Mouse (Mus musculus) CH12.LX (cell line): ENCODE results near the gene Gpr84. TPM values are rescaled to one million over a fixed set of nuclear protein-coding genes. Genes with fewer than 3 reads are reported as not detected.
A peak's percentile ranks its signal among the peaks of the same experiment; 100 is the strongest.

Experiments used
- DNase-seq: peaks from one replicate; pipeline ENCODE4 v3.0.0-alpha.2; 2013; ENCODE audit errors: extremely low read depth
- H3K27ac ChIP-seq: 2 replicates; pipeline ENCODE4 v1.5.1; 2012; ENCODE audit warnings: low read depth, mild to moderate bottlenecking, control low read depth, moderate library complexity; ENCODE audit not compliant: insufficient read depth
- H3K27me3 ChIP-seq: replicated peaks from 2 replicates; pipeline ENCODE3; 2012; ENCODE audit warnings: inconsistent platforms
- H3K36me3 ChIP-seq, 2 experiments: replicated peaks in 1 of 2; 2 replicates each; pipeline versions ENCODE3 to v1.6.1; 2012; ENCODE audit warnings: inconsistent platforms in 1 of 2, low read length in 1 of 2, mild to moderate bottlenecking in 1 of 2, mixed read lengths in 1 of 2, moderate library complexity in 1 of 2; ENCODE audit not compliant: control insufficient read depth in 1 of 2, insufficient read depth in 1 of 2
- H3K4me1 ChIP-seq, 2 experiments: 2 replicates each; pipeline ENCODE4 v1.6.1; 2012; ENCODE audit warnings: inconsistent platforms in 1 of 2, moderate library complexity in 1 of 2; ENCODE audit not compliant: insufficient read depth in 2 of 2, control insufficient read depth in 1 of 2
- H3K4me2 ChIP-seq: 2 replicates; pipeline ENCODE4 v1.6.1; 2012; ENCODE audit warnings: low read depth, mild to moderate bottlenecking, control low read depth; ENCODE audit not compliant: poor library complexity, insufficient read depth, severe bottlenecking
- H3K4me3 ChIP-seq, 3 experiments: fragments of 150-350 bp in 1 of 3; sonication (generic) in 1 of 3; replicated peaks in 1 of 3; 2 replicates each; pipeline versions ENCODE3 to v1.5.1; 2011 to 2012; ENCODE audit warnings: low read depth in 2 of 3, low read length in 2 of 3, mild to moderate bottlenecking in 2 of 3, moderate library complexity in 2 of 3, control low read depth in 1 of 3, improper control_type of control experiment in 1 of 3, inconsistent platforms in 1 of 3, mixed read lengths in 1 of 3; ENCODE audit not compliant: poor library complexity in 1 of 3
- H3K79me2 ChIP-seq: replicated peaks from 2 replicates; pipeline ENCODE4 v1.6.1; 2012; ENCODE audit warnings: mild to moderate bottlenecking, moderate library complexity; ENCODE audit not compliant: control insufficient read depth, poor library complexity, insufficient read depth, severe bottlenecking; ENCODE audit errors: extremely low read depth
- H3K9ac ChIP-seq: 2 replicates; pipeline ENCODE4 v1.6.1; 2012; ENCODE audit warnings: low read depth, mild to moderate bottlenecking, control low read depth, moderate library complexity; ENCODE audit not compliant: insufficient read depth
- H3K9me3 ChIP-seq: replicated peaks from 2 replicates; pipeline ENCODE3; 2012; ENCODE audit warnings: low read length, inconsistent platforms, mixed read lengths
- CHD1 ChIP-seq: IDR thresholded peaks from 2 replicates; pipeline ENCODE4 v1.6.1; 2012; ENCODE audit warnings: low read depth, low read length, improper control_type of control experiment, inconsistent platforms
- CHD2 ChIP-seq: IDR thresholded peaks from 2 replicates; pipeline ENCODE4 v1.6.1; 2011; ENCODE audit warnings: low read length, improper control_type of control experiment
- CTCF ChIP-seq, 2 experiments: IDR thresholded peaks in 1 of 2; conservative IDR thresholded peaks in 1 of 2; 2 replicates each; pipeline ENCODE4 v1.5.1; 2011 to 2012; ENCODE audit warnings: low read depth in 2 of 2, low read length in 2 of 2, improper control_type of control experiment in 1 of 2, inconsistent platforms in 1 of 2, mild to moderate bottlenecking in 1 of 2, moderate library complexity in 1 of 2
- ELF1 ChIP-seq: IDR thresholded peaks from 2 replicates; pipeline ENCODE4 v1.6.1; 2014; ENCODE audit warnings: low read depth, mild to moderate bottlenecking, inconsistent platforms, low read length, improper control_type of control experiment
- EP300 ChIP-seq: IDR thresholded peaks from 2 replicates; pipeline ENCODE4 v1.6.1; 2011; ENCODE audit warnings: low read length, improper control_type of control experiment
- ETS1 ChIP-seq: conservative IDR thresholded peaks from 2 replicates; pipeline ENCODE4 v1.6.1; 2012; ENCODE audit warnings: low read depth, mild to moderate bottlenecking, inconsistent platforms, low read length, improper control_type of control experiment, moderate library complexity
- GABPA ChIP-seq: IDR thresholded peaks from 2 replicates; pipeline ENCODE4 v1.6.1; 2012; ENCODE audit warnings: low read depth, low read length, improper control_type of control experiment, inconsistent platforms; ENCODE audit not compliant: insufficient replicate concordance
- HCFC1 ChIP-seq: IDR thresholded peaks from 2 replicates; pipeline ENCODE4 v1.6.1; 2012; ENCODE audit warnings: low read depth, mild to moderate bottlenecking, inconsistent platforms, low read length, improper control_type of control experiment
- JUN ChIP-seq: IDR thresholded peaks from 2 replicates; pipeline ENCODE4 v1.6.1; 2011; ENCODE audit warnings: low read depth, mild to moderate bottlenecking, low read length, improper control_type of control experiment, moderate library complexity; ENCODE audit not compliant: insufficient read depth
- JUND ChIP-seq: conservative IDR thresholded peaks from 2 replicates; pipeline ENCODE4 v1.6.1; 2011; ENCODE audit warnings: low read depth, low read length, improper control_type of control experiment
- KAT2A ChIP-seq: IDR thresholded peaks from 2 replicates; pipeline ENCODE4 v1.6.1; 2012; ENCODE audit warnings: low read length, improper control_type of control experiment, inconsistent platforms; ENCODE audit not compliant: insufficient replicate concordance
- MAZ ChIP-seq: IDR thresholded peaks from 2 replicates; pipeline ENCODE4 v1.6.1; 2012; ENCODE audit warnings: low read depth, mild to moderate bottlenecking, inconsistent platforms, low read length, improper control_type of control experiment, moderate library complexity
- MEF2A ChIP-seq: IDR thresholded peaks from 2 replicates; pipeline ENCODE4 v1.6.1; 2014; ENCODE audit warnings: low read depth, mild to moderate bottlenecking, inconsistent platforms, low read length, improper control_type of control experiment, borderline replicate concordance
- MXI1 ChIP-seq: IDR thresholded peaks from 2 replicates; pipeline ENCODE4 v1.6.1; 2011; ENCODE audit warnings: mild to moderate bottlenecking, low read depth, low read length, improper control_type of control experiment
- MYC ChIP-seq: IDR thresholded peaks from 2 replicates; pipeline ENCODE4 v1.6.1; 2011; ENCODE audit warnings: low read depth, mild to moderate bottlenecking, improper control_type of control experiment, low read length
- NELFE ChIP-seq: IDR thresholded peaks from 2 replicates; pipeline ENCODE4 v1.6.1; 2011; ENCODE audit warnings: low read depth, low read length, improper control_type of control experiment
- POLR2A ChIP-seq: IDR thresholded peaks from 2 replicates; pipeline ENCODE4 v1.6.1; 2011; ENCODE audit warnings: low read depth, mild to moderate bottlenecking, improper control_type of control experiment, low read length
- RCOR1 ChIP-seq: conservative IDR thresholded peaks from 2 replicates; pipeline ENCODE4 v1.6.1; 2012; ENCODE audit warnings: low read depth, mild to moderate bottlenecking, inconsistent platforms, low read length, improper control_type of control experiment
- SIN3A ChIP-seq: IDR thresholded peaks from 2 replicates; pipeline ENCODE4 v1.6.1; 2012; ENCODE audit warnings: low read length, improper control_type of control experiment, inconsistent platforms
- SMC3 ChIP-seq: IDR thresholded peaks from 2 replicates; pipeline ENCODE4 v1.6.1; 2011; ENCODE audit warnings: low read depth, low read length, improper control_type of control experiment
- TBP ChIP-seq: conservative IDR thresholded peaks from 2 replicates; pipeline ENCODE4 v1.6.1; 2011; ENCODE audit warnings: low read depth, low read length, improper control_type of control experiment
- USF1 ChIP-seq: IDR thresholded peaks from 2 replicates; pipeline ENCODE4 v1.6.1; 2014; ENCODE audit warnings: low read depth, mild to moderate bottlenecking, inconsistent platforms, low read length, improper control_type of control experiment
- USF2 ChIP-seq: conservative IDR thresholded peaks from 2 replicates; pipeline ENCODE4 v1.6.1; 2011; ENCODE audit warnings: low read depth, low read length, improper control_type of control experiment
- ZC3H11A ChIP-seq: IDR thresholded peaks from 2 replicates; pipeline ENCODE4 v1.6.1; 2012; ENCODE audit warnings: low read depth, mild to moderate bottlenecking, inconsistent platforms, low read length, improper control_type of control experiment
- ZKSCAN1 ChIP-seq: IDR thresholded peaks from 2 replicates; pipeline ENCODE4 v1.6.1; 2012; ENCODE audit warnings: low read depth, inconsistent platforms, low read length, improper control_type of control experiment, borderline replicate concordance
- ZMIZ1 ChIP-seq: IDR thresholded peaks from 2 replicates; pipeline ENCODE4 v1.6.1; 2012; ENCODE audit warnings: low read depth, mild to moderate bottlenecking, inconsistent platforms, low read length, improper control_type of control experiment
- ZNF384 ChIP-seq: IDR thresholded peaks from 2 replicates; pipeline ENCODE4 v1.6.1; 2012; ENCODE audit warnings: low read depth, low read length, improper control_type of control experiment, inconsistent platforms
- dilution Hi-C: fragments of 300-500 bp; cut with MboI; formaldehyde crosslinking; loops from 2 replicates; pipeline ENCODE4 v1.14.3; 2020; ENCODE audit warnings: low sequenced_read_pairs; ENCODE audit not compliant: extremely low pct_unique_long_range_greater_than_20kb, extremely low pct_ligation_motif_present
- in situ Hi-C: fragments of 300-500 bp; cut with MboI; formaldehyde crosslinking; loops from 3 replicates; pipeline ENCODE4 v1.14.3; 2019; ENCODE audit warnings: low sequenced_read_pairs, low pct_ligation_motif_present, low pct_unique_long_range_greater_than_20kb, mixed read lengths
- polyA plus RNA-seq: library from polyadenylated mRNA; unstranded; fragments of >175 nt; gene quantifications from 2 replicates; pipeline ENCODE4 v1.2.1, GENCODE M21; 2012; ENCODE audit warnings: low read depth; ENCODE audit not compliant: insufficient read length
- total RNA-seq, 2 experiments: library from RNA; depleted of rRNA; stranded (reverse); fragments of 300-350 nt in 1 of 2; fragments of >200 nt in 1 of 2; gene quantifications; 2 replicates each; pipeline ENCODE4 v1.2.3; 2012 to 2014

Gene Gpr84
- total and polyA plus RNA-seq, 3 experiments = 0.42 to 1.4 (median 0.66) TPM

DNA sequence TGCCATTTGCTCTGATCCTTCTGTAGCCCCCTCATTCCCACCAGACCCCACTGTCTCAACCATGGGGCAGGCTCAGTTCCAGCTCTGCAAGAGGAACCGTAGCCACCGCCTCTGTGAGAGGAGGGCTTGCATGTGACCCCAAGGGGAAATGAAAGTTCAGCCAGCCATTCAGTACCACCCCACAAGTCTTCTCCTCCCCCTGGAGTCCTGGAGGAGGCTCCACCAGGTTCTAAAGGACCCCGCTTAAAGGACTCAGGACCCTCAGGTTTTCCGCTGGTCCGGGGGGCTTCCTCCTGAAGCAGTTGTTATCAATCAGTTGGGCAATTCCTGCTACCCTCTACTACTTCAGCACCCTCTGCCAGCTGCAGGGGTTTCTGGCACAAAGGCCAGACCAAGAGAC is 23.3 kb upstream of the Gpr84 start (continued):
- no peak for TF ChIP-seq GABPA

DNA sequence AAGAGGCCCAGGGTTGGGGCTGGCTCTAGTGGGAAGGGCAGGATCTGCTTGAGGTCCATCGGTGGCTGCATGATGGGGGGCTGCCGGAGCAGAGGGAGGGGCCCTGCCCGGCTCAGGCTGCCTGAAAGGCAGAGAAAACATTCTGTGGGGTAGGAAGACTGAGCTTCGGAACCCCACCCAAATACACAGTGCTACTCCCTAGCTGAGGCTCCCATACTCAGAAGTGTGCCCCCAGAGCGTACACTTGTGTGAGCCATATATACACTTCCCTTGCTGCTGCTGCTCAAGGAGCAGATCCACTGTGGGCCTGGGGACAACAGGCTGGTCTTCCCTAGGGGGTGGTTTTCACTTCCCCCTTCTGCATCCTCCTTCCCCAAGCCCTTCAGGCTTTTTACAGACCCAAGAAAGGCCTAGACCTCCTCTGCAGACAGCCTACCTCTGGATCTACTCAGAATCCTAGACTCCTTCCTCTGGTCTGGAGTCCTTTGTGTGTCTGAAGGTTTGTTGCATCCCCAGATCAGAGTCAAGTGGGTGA is 22.7 kb upstream of the Gpr84 start:
- H3K4me1 ChIP-seq = peaks cover 15 to 69% of the 10 kb centered on the region in 2 experiments
- peak overlapping the region; percentile 64 for H3K4me2 ChIP-seq
- H3K9me3 ChIP-seq = no peaks in the 10 kb centered on the region
- no peaks in the 10 kb centered on the region for H3K27me3 ChIP-seq
- H3K9ac ChIP-seq = peak overlapping the region; percentile 31; the same call in 1 of the 2 replicates
- TF ChIP-seq NELFE (no peak), MAZ (no peak), TBP (no peak; the same call in 1 of the 2 replicates), POLR2A (no peak), MXI1 (no peak), ZC3H11A (no peak), RCOR1 (no peak), MYC (no peak), EP300 (no peak), ELF1 (no peak), KAT2A (no peak), ZMIZ1 (no peak), JUND (no peak)
- dilution Hi-C loops (no loop called here), in situ Hi-C loops (no loop called here)
- H3K4me3 ChIP-seq = peak overlapping the region; percentile 21 to 59 (median 39)
- H3K36me3 ChIP-seq = peaks cover 0 to 10% of the 10 kb centered on the region in 2 experiments
- peak overlapping the region; percentile 25 for H3K27ac ChIP-seq
- H3K79me2 ChIP-seq = no peaks in the 10 kb centered on the region
- peak; percentile 68 for DNase-seq

DNA sequence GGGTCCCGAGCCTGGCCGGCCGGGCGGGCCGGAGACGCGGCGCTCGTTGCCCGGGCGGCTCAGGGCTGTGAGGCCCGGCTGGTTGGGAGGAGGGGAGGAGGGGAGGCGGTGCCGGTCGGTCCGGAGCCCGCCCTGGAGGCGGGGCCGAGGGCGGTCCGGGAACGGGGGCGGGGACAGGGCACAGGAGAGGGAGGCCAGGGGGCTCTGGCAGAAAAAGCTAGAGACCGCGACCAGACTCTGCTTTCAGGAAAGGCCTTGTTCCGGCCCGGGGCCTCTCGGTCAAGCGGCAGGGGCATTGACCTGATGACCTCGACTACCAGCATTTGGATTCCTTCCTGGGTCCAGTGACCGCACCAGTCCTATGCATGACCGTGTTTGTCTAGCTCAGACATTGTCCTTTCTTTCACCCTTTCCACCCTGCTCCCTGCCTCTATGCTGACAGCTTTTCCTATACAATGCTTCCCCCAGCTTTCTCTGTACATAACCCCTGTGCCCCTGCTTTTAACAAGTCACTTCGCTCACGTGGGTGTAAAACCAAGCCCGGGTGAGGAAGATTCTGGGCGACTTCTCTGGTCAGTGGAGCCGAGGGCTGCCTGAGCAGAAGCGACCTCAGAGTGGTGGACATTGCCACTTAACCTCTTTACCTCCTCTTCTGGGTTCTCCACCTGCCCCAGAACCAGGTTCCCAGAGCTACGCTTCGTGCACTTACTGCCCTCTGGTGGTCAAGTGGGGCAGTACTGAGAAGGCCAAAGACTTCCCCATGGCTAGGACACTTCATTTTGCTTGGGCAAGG is 13.2 kb upstream of the Gpr84 start:
- in situ Hi-C loops (no loop called here), dilution Hi-C loops (no loop called here)
- Histone ChIP-seq H3K27me3 (no peaks in the 10 kb centered on the region), H3K79me2 (no peaks in the 10 kb centered on the region), H3K4me1 (peaks cover 3 to 23% of the 10 kb centered on the region in 2 experiments), H3K9ac (peak overlapping the region; percentile 76), H3K36me3 (peaks cover 0 to 51% of the 10 kb centered on the region in 2 experiments), H3K27ac (0 out of 2 replicates have a peak overlapping the region, but pooled peaks have one; percentile 17), H3K4me3 (peak overlapping the region; percentile 52 to 60 (median 52)), H3K9me3 (no peaks in the 10 kb centered on the region), H3K4me2 (peak overlapping the region; percentile 90)
- DNase-seq = peak; percentile 87
- TF ChIP-seq USF1 = no peak
- no peak for TF ChIP-seq JUN
- no peak for TF ChIP-seq JUND
- no peak for TF ChIP-seq ZC3H11A
- no peak for TF ChIP-seq HCFC1
- no peak for TF ChIP-seq ELF1
- TF ChIP-seq RCOR1 = no peak
- TF ChIP-seq ZNF384 = no peak
- no peak for TF ChIP-seq ZKSCAN1
- peak; percentile 62; the same call in 1 of the 2 replicates for TF ChIP-seq MXI1
- peak; percentile 75 for TF ChIP-seq MAZ
- peak; percentile 67 for TF ChIP-seq SIN3A
- peak; percentile 54; the same call in 1 of the 2 replicates for TF ChIP-seq POLR2A
- TF ChIP-seq CTCF (conservative IDR thresholded peaks at IDR 0.05 in 1 of 2, IDR thresholded peaks at IDR 0.05 in 1 of 2; ENCODE audit: low read depth in 2 of 2, low read length in 2 of 2) = peak; percentile 94 to 97
- TF ChIP-seq TBP = no peak
- 0 out of 2 replicates have a peak, but pooled peaks have one; percentile 19 for TF ChIP-seq MEF2A
- TF ChIP-seq SMC3 = peak; percentile 71
- no peak for TF ChIP-seq USF2
- TF ChIP-seq CHD2 = peak; percentile 42
- no peak for TF ChIP-seq ETS1
- TF ChIP-seq CHD1 = no peak
